26 mouse cellular contexts compared by ENCODE assay signal in the genomic region with DNA sequence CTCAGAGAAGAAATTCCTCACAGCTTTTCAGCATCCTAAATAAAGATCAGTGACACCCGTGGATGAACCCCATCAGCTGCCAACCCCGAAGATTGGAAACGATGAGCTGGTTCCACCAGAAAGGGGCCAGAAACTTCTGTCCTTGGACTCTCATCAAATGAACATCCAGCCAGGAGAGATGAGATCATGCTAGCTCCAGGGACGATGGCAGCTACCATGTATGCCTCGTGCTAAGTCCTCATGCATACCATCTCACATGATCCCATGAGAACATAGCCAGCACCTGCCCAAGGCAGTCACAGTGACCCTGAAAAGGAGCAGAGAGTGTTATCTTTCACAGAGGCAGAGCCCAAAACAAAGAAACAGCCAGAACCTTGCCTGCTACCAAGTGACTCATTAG.
DNase-seq lines count a peak whose midpoint lies in the region; ATAC-seq and TF ChIP-seq lines count a peak whose summit lies in the region.
"Had no signal": no experiment of that assay in that cellular context is flagged by ENCODE, and none has a peak within 500 bp of the region (broad histone marks: within the 10 kb centered on the region; RNA-seq: fewer than 3 reads in every experiment).

No protein-coding gene starts in this region.

- H3ac ChIP-seq in myocyte (ENCODE audit: control insufficient read depth, insufficient read length) = no peak overlapping the region

- intact Hi-C loops in gastrocnemius, adult 2 months (cut with DNase I) = loop anchor here (5.0 kb wide), 1 partner anchor 88 kb away; a partner anchor contains a TSS
- intact Hi-C loops in gastrocnemius, postnatal 14 days (cut with DNase I; ENCODE audit: low total_unique reads) = no loop called here

- H3K4me1 ChIP-seq in lung, postnatal 0 days (ENCODE audit: insufficient read depth, low read depth, low read length) = peaks cover 12% of the 10 kb centered on the region; the same call in 1 of the 2 replicates

- H3K27ac ChIP-seq in gastrocnemius, adult 2 months = peak overlapping the region; percentile 77
- no peak overlapping the region for H3K27ac ChIP-seq in lung, postnatal 0 days (ENCODE audit: low read length)
- H3K27ac ChIP-seq: embryonic facial prominence, embryonic 13.5 days; heart, embryonic 13.5 days; hindbrain, embryonic 13.5 days; kidney, postnatal 0 days; liver, embryonic 14.5 days; lung, embryonic 15.5 days; midbrain, embryonic 13.5 days; neural tube, embryonic 12.5 days had no signal

- no peaks in the 10 kb centered on the region for H3K27me3 ChIP-seq in lung, postnatal 0 days (replicated peaks; ENCODE audit: insufficient read depth, low read length)
- H3K27me3 ChIP-seq in myocyte (ENCODE audit: control insufficient read depth, insufficient read depth, insufficient read length) = no peaks in the 10 kb centered on the region
- H3K27me3 ChIP-seq: Patski had no signal

- TF ChIP-seq EP300 in lung, postnatal 0 days (IDR thresholded peaks at IDR 0.05) = peak; percentile 10

- DNase-seq in adrenal gland, adult (ENCODE audit: inconsistent age in 2 of 2, low spot score in 1 of 2) = peak; percentile 57 to 78
- DNase-seq in adrenal gland, postnatal 4 days (ENCODE audit: low spot score in 2 of 2) = no peak
- peak; percentile 66 for DNase-seq in gastrocnemius, adult 2 months
- no peak for DNase-seq in gastrocnemius, postnatal 14 days
- DNase-seq in lung, postnatal 0 days (ENCODE audit: low spot score) = no peak
- DNase-seq in lung, postnatal 14 days = no peak
- DNase-seq in spleen, postnatal 14 days (ENCODE audit: low spot score in 2 of 2) = no peak
- DNase-seq: cerebellum, adult 18-20 months; cerebellum, postnatal 25 days; heart, postnatal 14 days; kidney, adult 2 months; layer of hippocampus, adult 9-11 months; right cerebral cortex, postnatal 14 days; thymus, postnatal 14 days had no signal

- peak; percentile 18; the same call in 1 of the 2 replicates for ATAC-seq in lung, postnatal 0 days
- ATAC-seq: forebrain, embryonic 14.5 days; midbrain, embryonic 13.5 days; Patski had no signal

- no peak overlapping the region for H3K9ac ChIP-seq in lung, postnatal 0 days (replicated peaks; ENCODE audit: low read depth)
- H3K9ac ChIP-seq: embryonic facial prominence, embryonic 13.5 days; heart, embryonic 13.5 days; hindbrain, embryonic 13.5 days; liver, embryonic 14.5 days; lung, embryonic 15.5 days; midbrain, embryonic 13.5 days; neural tube, embryonic 12.5 days had no signal

- no peaks in the 10 kb centered on the region for H3K79me2 ChIP-seq in myocyte (ENCODE audit: control insufficient read depth, insufficient read depth)

- H3K4me3 ChIP-seq in gastrocnemius, adult 2 months = no peak overlapping the region
- no peak overlapping the region for H3K4me3 ChIP-seq in lung, postnatal 0 days (ENCODE audit: low read depth, low read length)
- H3K4me3 ChIP-seq in myocyte = no peak overlapping the region
- H3K4me3 ChIP-seq: embryonic facial prominence, embryonic 13.5 days; erythroblast, embryonic 14.5 days; heart, embryonic 13.5 days; hindbrain, embryonic 13.5 days; lung, embryonic 15.5 days; midbrain, embryonic 13.5 days; neural tube, embryonic 12.5 days had no signal

- no peaks in the 10 kb centered on the region for H3K9me3 ChIP-seq in lung, postnatal 0 days (ENCODE audit: low read length)
- H3K9me3 ChIP-seq: embryonic facial prominence, embryonic 13.5 days; heart, embryonic 13.5 days; hindbrain, embryonic 13.5 days; lung, embryonic 15.5 days; midbrain, embryonic 13.5 days; neural tube, embryonic 12.5 days had no signal

- WGBS in lung, postnatal 0 days = 73% methylated on average over 5 of the region's 5 CpGs

- H3K36me3 ChIP-seq in lung, postnatal 0 days (ENCODE audit: insufficient read depth, low read length) = no peaks in the 10 kb centered on the region
- H3K36me3 ChIP-seq in myocyte (ENCODE audit: control insufficient read depth, insufficient read depth) = no peaks in the 10 kb centered on the region
- H3K36me3 ChIP-seq: embryonic facial prominence, embryonic 13.5 days; heart, embryonic 13.5 days; hindbrain, embryonic 13.5 days; lung, embryonic 15.5 days; midbrain, embryonic 13.5 days; neural tube, embryonic 12.5 days had no signal

- no peak for TF ChIP-seq CTCF in gastrocnemius, adult 2 months (IDR thresholded peaks at IDR 0.05)
- no peak for TF ChIP-seq CTCF in lung, postnatal 0 days (IDR thresholded peaks at IDR 0.05)

- H3K4me2 ChIP-seq in lung, postnatal 0 days (replicated peaks; ENCODE audit: low read depth, low read length) = no peak overlapping the region
- H3K4me2 ChIP-seq in myocyte (ENCODE audit: low read depth) = no peak overlapping the region
- H3K4me2 ChIP-seq: embryonic facial prominence, embryonic 13.5 days; heart, embryonic 13.5 days; hindbrain, embryonic 13.5 days; lung, embryonic 15.5 days; midbrain, embryonic 13.5 days; neural tube, embryonic 12.5 days had no signal

- no peak for TF ChIP-seq POLR2A in myocyte (IDR thresholded peaks at IDR 0.05; ENCODE audit: insufficient read length, low read depth)

TF ChIP-seq in myocyte, 11 proteins besides CTCF, POLR2A, EP300 and RAD21:
- no peak for TF ChIP-seq REST (IDR thresholded peaks at IDR 0.05; ENCODE audit: insufficient read depth, insufficient read length)
- no peak for TF ChIP-seq TCF12 (IDR thresholded peaks at IDR 0.05; ENCODE audit: insufficient read depth, poor library complexity, severe bottlenecking)
- no peak for TF ChIP-seq CEBPB (IDR thresholded peaks at IDR 0.05; ENCODE audit: insufficient read depth, poor library complexity, severe bottlenecking)
- no peak for TF ChIP-seq MAX (IDR thresholded peaks at IDR 0.05; ENCODE audit: low read depth)
- peak; percentile 55 to 87 (median 81) for TF ChIP-seq MYOD1 (IDR thresholded peaks at IDR 0.05; ENCODE audit: control insufficient read depth in 1 of 3, insufficient read length in 2 of 3, low read depth in 2 of 3)
- no peak for TF ChIP-seq USF1 (IDR thresholded peaks at IDR 0.05; ENCODE audit: low read depth)
- TF ChIP-seq MYOG (IDR thresholded peaks at IDR 0.05; ENCODE audit: control insufficient read depth in 1 of 3, insufficient read depth in 1 of 3, insufficient read length in 2 of 3, low read depth in 2 of 3) = no peak

Comparison
In these comparisons a context has a peak if more than half of its experiments do, and no peak if none do; other contexts are left out.
1. DNase-seq: peak in adrenal gland, adult (2 of 2) and gastrocnemius, adult 2 months (single experiment); none in adrenal gland, postnatal 4 days (0 of 2), gastrocnemius, postnatal 14 days (single experiment), lung, postnatal 0 days (single experiment), lung, postnatal 14 days (single experiment) and spleen, postnatal 14 days (0 of 2).